Mouse (Mus musculus): Measurements from ENCODE around the gene Rcvrn.

GRCm38 (mm10) chr11:67679930-67680329 is 15.2 kb upstream of the Rcvrn start:
- no peak for TF ChIP-seq NANOG (IDR thresholded peaks at IDR 0.05; ENCODE audit: borderline replicate concordance, low read length)
- no peak for TF ChIP-seq CTCF (conservative IDR thresholded peaks at IDR 0.05; ENCODE audit: low read length)

All from E14TG2a.4 (cell line).